7 mouse cellular contexts compared by ENCODE assay signal in genomic region chr5:97980472-97980871, GRCm38 (mm10). TPM values are rescaled to one million over a fixed set of nuclear protein-coding genes. Genes with fewer than 3 reads are reported as not detected.
A peak's percentile ranks its signal among the peaks of the same experiment; 100 is the strongest.
DNase-seq lines count a peak whose midpoint lies in the region; ATAC-seq and TF ChIP-seq lines count a peak whose summit lies in the region.

No protein-coding gene starts in this region.

- TF ChIP-seq CTCF in stomach, postnatal 0 days (IDR thresholded peaks at IDR 0.05; ENCODE audit: low read depth) = no peak
- TF ChIP-seq CTCF in heart, adult 2 months (IDR thresholded peaks at IDR 0.05) = no peak

- H3K36me3 ChIP-seq in stomach, embryonic 14.5 days (ENCODE audit: control insufficient read depth, insufficient read depth, low read length) = no peaks in the 10 kb centered on the region; the same call in 1 of the 2 replicates
- no peaks in the 10 kb centered on the region; the same call in 1 of the 2 replicates for H3K36me3 ChIP-seq in stomach, postnatal 0 days (ENCODE audit: control insufficient read depth, insufficient read depth, low read length)
- H3K36me3 ChIP-seq in heart, adult 2 months (ENCODE audit: control insufficient read depth, insufficient read depth, low read length) = peaks cover 4% of the 10 kb centered on the region
- peaks cover 15% of the 10 kb centered on the region for H3K36me3 ChIP-seq in limb, embryonic 13.5 days

- H3K4me2 ChIP-seq in stomach, embryonic 14.5 days (replicated peaks; ENCODE audit: low read depth, low read length) = no peak overlapping the region; the same call in 1 of the 2 replicates
- H3K4me2 ChIP-seq in stomach, postnatal 0 days (replicated peaks; ENCODE audit: low read depth) = no peak overlapping the region
- H3K4me2 ChIP-seq in limb, embryonic 13.5 days (replicated peaks) = peak overlapping the region; percentile 46

- DNase-seq in stomach, postnatal 0 days (ENCODE audit: low spot score) = no peak
- DNase-seq in heart, adult 2 months = peak; percentile 57 to 65
- DNase-seq in urinary bladder, postnatal 25 days (ENCODE audit: low spot score) = no peak
- no peak for DNase-seq in testis, postnatal 10 days (ENCODE audit: low spot score)

- no peak overlapping the region for H3K9ac ChIP-seq in stomach, embryonic 14.5 days (replicated peaks; ENCODE audit: low read depth, low read length)
- H3K9ac ChIP-seq in stomach, postnatal 0 days (ENCODE audit: low read length) = no peak overlapping the region
- peak overlapping the region; percentile 61 for H3K9ac ChIP-seq in heart, adult 2 months (ENCODE audit: low read depth, low read length)
- no peak overlapping the region for H3K9ac ChIP-seq in limb, embryonic 13.5 days

- H3K4me1 ChIP-seq in stomach, embryonic 14.5 days (ENCODE audit: control insufficient read depth, insufficient read depth, low read length) = peaks cover 4% of the 10 kb centered on the region; the same call in 1 of the 2 replicates
- no peaks in the 10 kb centered on the region for H3K4me1 ChIP-seq in stomach, postnatal 0 days (replicated peaks; ENCODE audit: control insufficient read depth, insufficient read depth)
- peaks cover 7% of the 10 kb centered on the region for H3K4me1 ChIP-seq in heart, adult 2 months (ENCODE audit: control insufficient read depth, insufficient read depth, low read length)
- peaks cover 8% of the 10 kb centered on the region for H3K4me1 ChIP-seq in limb, embryonic 13.5 days

- peak; percentile 18; the same call in 1 of the 2 replicates for ATAC-seq in stomach, embryonic 14.5 days (ENCODE audit: insufficient number of reproducible peaks, insufficient read depth, low FRiP score, low read depth)
- no peak for ATAC-seq in stomach, postnatal 0 days (ENCODE audit: low FRiP score, low TSS enrichment)
- no peak; the same call in 1 of the 2 replicates for ATAC-seq in limb, embryonic 13.5 days (ENCODE audit: low FRiP score, low read depth)
- ATAC-seq in monocyte, adult 5-6 weeks (replicated peaks; ENCODE audit: insufficient number of reproducible peaks, low FRiP score, low TSS enrichment, poor library complexity, severe bottlenecking) = no peak

- 52% methylated on average over 14 of the region's 14 CpGs for WGBS in stomach, embryonic 14.5 days
- 60% methylated on average over 14 of the region's 14 CpGs for WGBS in stomach, postnatal 0 days
- 8% methylated on average over 14 of the region's 14 CpGs for WGBS in heart, adult 2 months
- WGBS in limb, embryonic 13.5 days = 30% methylated on average over 14 of the region's 14 CpGs

- H3K9me3 ChIP-seq in stomach, embryonic 14.5 days (ENCODE audit: control insufficient read depth, low read depth, low read length) = no peaks in the 10 kb centered on the region
- H3K9me3 ChIP-seq in stomach, postnatal 0 days (ENCODE audit: control insufficient read depth, low read length) = no peaks in the 10 kb centered on the region
- H3K9me3 ChIP-seq in limb, embryonic 13.5 days = no peaks in the 10 kb centered on the region

- 0 out of 2 replicates have a peak overlapping the region, but pooled peaks have one; percentile 10 for H3K27ac ChIP-seq in stomach, embryonic 14.5 days (ENCODE audit: low read length)
- no peak overlapping the region for H3K27ac ChIP-seq in stomach, postnatal 0 days (replicated peaks)
- H3K27ac ChIP-seq in heart, adult 2 months = peak overlapping the region; percentile 72
- H3K27ac ChIP-seq in limb, embryonic 13.5 days = no peak overlapping the region; the same call in 1 of the 2 replicates

- no peak overlapping the region for H3K4me3 ChIP-seq in stomach, embryonic 14.5 days (ENCODE audit: low read depth, low read length)
- no peak overlapping the region for H3K4me3 ChIP-seq in stomach, postnatal 0 days (ENCODE audit: low read depth, low read length)
- H3K4me3 ChIP-seq in heart, adult 2 months = peak overlapping the region; percentile 36; the same call in 1 of the 2 replicates
- H3K4me3 ChIP-seq in limb, embryonic 13.5 days = no peak overlapping the region

- no peak for TF ChIP-seq EP300 in stomach, postnatal 0 days (optimal IDR thresholded peaks at IDR 0.05)
- TF ChIP-seq EP300 in heart, adult 2 months (IDR thresholded peaks at IDR 0.05; ENCODE audit: insufficient read depth, low read depth, low read length) = peak; percentile 69

- H3K79me2 ChIP-seq in heart, adult 2 months (replicated peaks; ENCODE audit: control insufficient read depth, insufficient read depth, low read length) = no peaks in the 10 kb centered on the region

- intact Hi-C loops in heart, adult 2 months (cut with DNase I) = no loop called here

- TF ChIP-seq POLR2A in heart, adult 2 months (IDR thresholded peaks at IDR 0.05; ENCODE audit: insufficient read depth, low read depth, low read length) = peak; percentile 58; the same call in 1 of the 2 replicates

- H3K27me3 ChIP-seq in stomach, embryonic 14.5 days (ENCODE audit: control insufficient read depth, insufficient read depth, low read length) = no peaks in the 10 kb centered on the region
- H3K27me3 ChIP-seq in stomach, postnatal 0 days (ENCODE audit: control insufficient read depth, insufficient read depth, low read length) = no peaks in the 10 kb centered on the region
- H3K27me3 ChIP-seq in heart, adult 2 months (ENCODE audit: control insufficient read depth, insufficient read depth, low read length) = no peaks in the 10 kb centered on the region
- no peaks in the 10 kb centered on the region for H3K27me3 ChIP-seq in limb, embryonic 13.5 days

RNA-seq across cellular contexts. Expression of gene Antxr2, which starts 50.4 kb away (rescaled TPM):
- polyA plus RNA-seq in stomach, embryonic 14.5 days (2014; fragmentation: Nextera tagmentation; extraction: Ambion mirVana) = 22.2 and 24.4 TPM in 2 replicates
- 9.3 and 9.7 TPM in 2 replicates for polyA plus RNA-seq in stomach, postnatal 0 days (2015; fragmentation: Nextera tagmentation; extraction: Ambion mirVana)
- 10 to 100 TPM; 70.7 to 78.9 TPM for total RNA-seq in heart, adult 2 months (2021)
- polyA plus RNA-seq in heart, adult 2 months (2012; rRNA removed) = 28.1 and 53.7 TPM in 2 replicates
- 29.1 and 32.1 TPM in 2 replicates for polyA plus RNA-seq in limb, embryonic 13.5 days (2015; fragmentation: Nextera tagmentation; extraction: Ambion mirVana)
- total RNA-seq in monocyte, adult 5-6 weeks (2017) = 29.2 to 34.6 TPM (median 31.4 TPM) in 3 replicates

Comparison
In these comparisons a context has a peak if more than half of its experiments do, and no peak if none do; other contexts are left out.
1. H3K27ac ChIP-seq: peak in stomach, embryonic 14.5 days (single experiment) and heart, adult 2 months (single experiment); none in stomach, postnatal 0 days (single experiment) and limb, embryonic 13.5 days (single experiment).
2. DNase-seq: peak in heart, adult 2 months (2 of 2); none in stomach, postnatal 0 days (single experiment), urinary bladder, postnatal 25 days (single experiment) and testis, postnatal 10 days (single experiment).